22 mouse cellular contexts compared by ENCODE assay signal in the genomic region with DNA sequence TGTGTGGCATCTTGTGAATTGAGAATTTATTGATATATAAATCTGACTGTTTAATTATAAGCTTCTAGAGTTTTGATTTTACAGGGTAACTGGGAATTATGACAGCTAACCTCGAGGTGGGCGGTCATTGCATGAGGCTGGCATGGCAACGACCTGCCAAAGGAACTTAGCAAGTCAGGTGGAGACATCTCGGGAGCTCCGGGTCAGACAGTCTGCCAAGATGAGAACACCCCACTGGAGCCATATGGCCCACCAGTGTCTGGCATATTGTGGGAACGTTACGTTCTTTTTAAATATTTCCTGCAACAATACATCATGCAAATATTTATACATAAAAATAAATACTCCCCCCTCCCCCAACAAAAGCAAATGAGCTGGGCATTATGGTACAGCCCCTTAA. TPM values are rescaled to one million over a fixed set of nuclear protein-coding genes. Genes with fewer than 3 reads are reported as not detected.
DNase-seq lines count a peak whose midpoint lies in the region; TF ChIP-seq lines count a peak whose summit lies in the region.
"Had no signal": no experiment of that assay in that cellular context is flagged by ENCODE, and none has a peak within 500 bp of the region (broad histone marks: within the 10 kb centered on the region; RNA-seq: fewer than 3 reads in every experiment).

No protein-coding gene starts in this region.

- peak; percentile 59 for DNase-seq in left cerebral cortex, postnatal 4 days
- DNase-seq in left cerebral cortex, adult 2 months (ENCODE audit: extremely low spot score in 1 of 2, low spot score in 2 of 2): no peak
- DNase-seq in cerebellum, adult 9-10 months: peak; percentile 81
- peak; percentile 70 to 74 for DNase-seq in cerebellum, postnatal 25 days
- no peak for DNase-seq in frontal cortex, postnatal 10 days (ENCODE audit: low spot score in 2 of 2)
- no peak for DNase-seq in lung, adult 2 months
- DNase-seq in thymus, postnatal 4 days: no peak
- DNase-seq: adrenal gland, postnatal 10 days; gastrocnemius, postnatal 10 days; heart, adult 18-20 months; heart, postnatal 10 days; heart, postnatal 4 days had no signal

- H3K27ac ChIP-seq in left cerebral cortex, adult 2 months: no peak overlapping the region
- H3K27ac ChIP-seq: embryonic facial prominence, embryonic 15.5 days; forebrain, embryonic 15.5 days; heart, embryonic 10.5 days; hindbrain, embryonic 12.5 days had no signal

- no peak for TF ChIP-seq CTCF in left cerebral cortex, adult 2 months (IDR thresholded peaks at IDR 0.05)
- TF ChIP-seq CTCF in lung, adult 2 months (IDR thresholded peaks at IDR 0.05; ENCODE audit: insufficient read depth, low read length): no peak

- intact Hi-C loops in left cerebral cortex, postnatal 4 days (cut with DNase I): no loop called here
- intact Hi-C loops in left cerebral cortex, adult 2 months (cut with DNase I): no loop called here

- 66% methylated on average over 7 of the region's 7 CpGs for WGBS in lung, adult 2 months

- TF ChIP-seq POLR2A in lung, adult 2 months (IDR thresholded peaks at IDR 0.05; ENCODE audit: borderline replicate concordance, extremely low read depth, low read depth, low read length): no peak

- H3K4me3 ChIP-seq in left cerebral cortex, adult 2 months: no peak overlapping the region
- H3K4me3 ChIP-seq in lung, adult 2 months (replicated peaks; ENCODE audit: extremely low read depth, low read depth, low read length): no peak overlapping the region
- H3K4me3 ChIP-seq: embryonic facial prominence, embryonic 15.5 days; forebrain, embryonic 15.5 days; heart, embryonic 10.5 days; hindbrain, embryonic 12.5 days had no signal

- H3K4me1 ChIP-seq in lung, adult 2 months (ENCODE audit: control insufficient read depth, insufficient read depth, low read length): no peaks in the 10 kb centered on the region
- H3K4me1 ChIP-seq: embryonic facial prominence, embryonic 15.5 days; forebrain, embryonic 15.5 days; heart, embryonic 10.5 days; hindbrain, embryonic 12.5 days had no signal

RNA-seq across cellular contexts. Expression of a gene that starts 16.6 kb away (rescaled TPM):
- 10 to 100 TPM; 20.5 to 21.3 TPM for total RNA-seq in left cerebral cortex, postnatal 4 days (2021)
- 10 to 100 TPM; 19.6 to 20.8 TPM for total RNA-seq in left cerebral cortex, adult 2 months (2021)
- polyA plus RNA-seq in lung, adult 2 months (2012; rRNA removed): 3.4 and 4.2 TPM in 2 replicates
- total RNA-seq: MEL had no signal

RNA-seq across cellular contexts. Expression of a gene that starts 23.5 kb away (rescaled TPM):
- 1 to 10 TPM; 5.0 to 5.8 TPM for total RNA-seq in left cerebral cortex, postnatal 4 days (2021)
- 1 to 10 TPM; 5.7 to 7.0 TPM for total RNA-seq in left cerebral cortex, adult 2 months (2021)
- polyA plus RNA-seq in lung, adult 2 months (2012; rRNA removed): 9.3 and 9.9 TPM in 2 replicates

RNA-seq across cellular contexts. Expression of a gene that starts 23.9 kb away (rescaled TPM):
- total RNA-seq in left cerebral cortex, postnatal 4 days (2021): under 1 TPM; 0.26 to 0.40 TPM
- under 1 TPM; 0.30 to 0.36 TPM for total RNA-seq in left cerebral cortex, adult 2 months (2021)
- 5.8 and 6.4 TPM in 2 replicates for polyA plus RNA-seq in lung, adult 2 months (2012; rRNA removed)
- total RNA-seq: gastrocnemius, postnatal 10 days; gastrocnemius, postnatal 4 days; heart, adult 18-20 months; heart, postnatal 10 days; heart, postnatal 4 days; MEL had no signal
- polyA plus RNA-seq: C2C12; embryonic facial prominence, embryonic 11.5 days; forebrain, embryonic 11.5 days; inflammation-experienced regulatory T-cells, adult 6 months had no signal

Comparison
In these comparisons a context has a peak if more than half of its experiments do, and no peak if none do; other contexts are left out.
1. DNase-seq: peak in left cerebral cortex, postnatal 4 days (single experiment), cerebellum, adult 9-10 months (single experiment) and cerebellum, postnatal 25 days (2 of 2); none in left cerebral cortex, adult 2 months (0 of 2), frontal cortex, postnatal 10 days (0 of 2), lung, adult 2 months (single experiment) and thymus, postnatal 4 days (single experiment).